Mouse (Mus musculus): ENCODE measurements around the gene Tmem230.

GRCm38 (mm10) chr2:132205549-132205948, 42.1 kb downstream of the Tmem230 start:
- TF ChIP-seq GATA1 (IDR thresholded peaks at IDR 0.05; ENCODE audit: low read length) (no peak), TAL1 (IDR thresholded peaks at IDR 0.05; ENCODE audit: low read length) (no peak)
